Mouse (Mus musculus): ENCODE data around the gene Pomt2. TPM values are rescaled to one million over a fixed set of nuclear protein-coding genes. Genes with fewer than 3 reads are reported as not detected.

The Pomt2 gene
- polyA plus RNA-seq, 1 experiment, result 5.2 TPM

GRCm38 (mm10) chr12:87065446-87065845 is 82.3 kb downstream of the Pomt2 start:
- Histone ChIP-seq H3K36me3 (ENCODE audit: control insufficient read depth, insufficient read depth, low read length) (no peaks in the 10 kb centered on the region), H3K27ac (ENCODE audit: insufficient read depth, low read length) (no peak overlapping the region), H3K4me1 (ENCODE audit: control insufficient read depth, insufficient read depth, insufficient read length) (no peaks in the 10 kb centered on the region), H3K4me3 (ENCODE audit: extremely low read depth, insufficient read depth, insufficient read length) (no peak overlapping the region), H3K27me3 (ENCODE audit: control insufficient read depth, insufficient read depth, low read length) (no peaks in the 10 kb centered on the region)
- 88% methylated on average over 11 of the region's 11 CpGs for WGBS
- no peak for TF ChIP-seq POLR2A (IDR thresholded peaks at IDR 0.05; ENCODE audit: low read depth, low read length)
- TF ChIP-seq CTCF (IDR thresholded peaks at IDR 0.05; ENCODE audit: extremely low read depth, insufficient read depth, insufficient read length, insufficient replicate concordance), result no peak
- no peak for DNase-seq (ENCODE audit: low read depth in 1 of 2, low spot score in 2 of 2)

GRCm38 (mm10) chr12:87057066-87057465 is 90.7 kb downstream of the Pomt2 start:
- TF ChIP-seq CTCF (IDR thresholded peaks at IDR 0.05; ENCODE audit: extremely low read depth, insufficient read depth, insufficient read length, insufficient replicate concordance) (no peak), POLR2A (IDR thresholded peaks at IDR 0.05; ENCODE audit: low read depth, low read length) (no peak)
- no peak overlapping the region for H3K27ac ChIP-seq (ENCODE audit: insufficient read depth, low read length)
- H3K27me3 ChIP-seq (ENCODE audit: control insufficient read depth, insufficient read depth, low read length), result no peaks in the 10 kb centered on the region
- no peak for DNase-seq (ENCODE audit: low read depth in 1 of 2, low spot score in 2 of 2)
- H3K4me1 ChIP-seq (ENCODE audit: control insufficient read depth, insufficient read depth, insufficient read length), result no peaks in the 10 kb centered on the region
- no peaks in the 10 kb centered on the region for H3K36me3 ChIP-seq (ENCODE audit: control insufficient read depth, insufficient read depth, low read length)
- no peak overlapping the region for H3K4me3 ChIP-seq (ENCODE audit: extremely low read depth, insufficient read depth, insufficient read length)
- WGBS, result 60% methylated on average over 17 of the region's 17 CpGs

Other genes starting within 250 kb of the Pomt2 start
- gene Cipc, start 200.9 kb downstream of the Pomt2 start, polyA plus RNA-seq (2012; rRNA removed), result 24.2 and 31.1 TPM in 2 replicates
- not detected in 2 replicates for gene Zdhhc22, start 157.5 kb downstream of the Pomt2 start, polyA plus RNA-seq (2012; rRNA removed)
- 0.80 and 1.2 TPM in 2 replicates for gene Tmem63c, start 126.6 kb downstream of the Pomt2 start, polyA plus RNA-seq (2012; rRNA removed)
- gene Ngb, start 45.4 kb downstream of the Pomt2 start, polyA plus RNA-seq (2012; rRNA removed), result 0.32 and 0.34 TPM in 2 replicates
- 10.8 and 11.4 TPM in 2 replicates for gene Gstz1, start 803 bp downstream of the Pomt2 start, polyA plus RNA-seq (2012; rRNA removed)
- 0.20 and 0.43 TPM in 2 replicates for gene Samd15, start 51.8 kb upstream of the Pomt2 start, polyA plus RNA-seq (2012; rRNA removed)
- 7.4 TPM in 2 replicates for gene Tmed8, start 52.5 kb upstream of the Pomt2 start, polyA plus RNA-seq (2012; rRNA removed)
- gene Noxred1, start 90.8 kb upstream of the Pomt2 start, polyA plus RNA-seq (2012; rRNA removed), result 2.7 and 3.7 TPM in 2 replicates
- 17.1 and 17.5 TPM in 2 replicates for gene Vipas39, start 118.3 kb upstream of the Pomt2 start, polyA plus RNA-seq (2012; rRNA removed)
- 39.7 and 41.5 TPM in 2 replicates for gene Ahsa1, start 118.5 kb upstream of the Pomt2 start, polyA plus RNA-seq (2012; rRNA removed)
- 0.07 and 0.21 TPM in 2 replicates for gene Ism2, start 151.7 kb upstream of the Pomt2 start, polyA plus RNA-seq (2012; rRNA removed)
- 6.1 and 7.5 TPM in 2 replicates for gene Sptlc2, start 240.4 kb upstream of the Pomt2 start, polyA plus RNA-seq (2012; rRNA removed)

Measured in spleen, adult 2 months (tissue).